Mouse (Mus musculus): ENCODE results near the gene Pkp4. TPM values are rescaled to one million over a fixed set of nuclear protein-coding genes. Genes with fewer than 3 reads are reported as not detected.
A peak's percentile ranks its signal among the peaks of the same experiment; 100 is the strongest.

Gene Pkp4
- total RNA-seq, 2 experiments from 2014 or later = 24.9 to 34.0 TPM

DNA sequence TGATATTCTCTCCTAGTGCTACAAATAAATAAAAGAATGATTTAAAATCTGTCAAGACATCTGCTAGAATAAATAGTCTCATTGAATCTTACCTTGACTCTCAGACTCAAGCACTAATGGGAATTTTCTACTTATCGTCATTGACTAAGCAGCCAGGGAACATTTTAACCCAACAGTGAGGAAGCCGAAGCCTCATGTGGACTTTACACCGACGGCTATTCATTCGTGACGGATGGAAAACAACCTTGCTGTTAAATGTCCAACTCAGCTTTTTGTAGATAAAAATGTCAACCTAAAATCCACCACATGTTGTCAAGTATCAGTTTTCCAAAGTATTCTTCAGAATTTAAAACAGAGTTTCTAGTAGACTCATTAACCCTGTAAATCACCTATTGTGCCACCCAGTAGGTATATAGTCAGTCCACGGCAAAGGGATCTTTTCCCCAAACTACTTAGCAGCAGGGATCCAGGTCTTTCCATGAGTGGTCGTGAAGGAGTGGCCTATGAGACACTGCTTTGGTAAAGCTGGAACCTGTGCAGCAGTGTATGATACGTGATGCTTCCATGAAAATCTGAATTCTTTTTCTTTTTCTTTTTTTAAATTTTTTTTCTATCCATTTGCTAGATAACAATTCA lies 9.0 kb downstream of the Pkp4 start:
- intact Hi-C loops (cut with DNase I) = no loop called here
- Histone ChIP-seq H3K27ac (no peak overlapping the region), H3K4me3 (no peak overlapping the region)
- DNase-seq = no peak
- TF ChIP-seq CTCF (IDR thresholded peaks at IDR 0.05) = no peak

- no peak for TF ChIP-seq CTCF (IDR thresholded peaks at IDR 0.05)
- Histone ChIP-seq H3K27ac (no peak overlapping the region), H3K4me3 (no peak overlapping the region)
- no peak for DNase-seq
- intact Hi-C loops (cut with DNase I) = no loop called here
These were observed 9.5 kb downstream of the Pkp4 start for GRCm38 (mm10) chr2:59170208-59170589.

DNA sequence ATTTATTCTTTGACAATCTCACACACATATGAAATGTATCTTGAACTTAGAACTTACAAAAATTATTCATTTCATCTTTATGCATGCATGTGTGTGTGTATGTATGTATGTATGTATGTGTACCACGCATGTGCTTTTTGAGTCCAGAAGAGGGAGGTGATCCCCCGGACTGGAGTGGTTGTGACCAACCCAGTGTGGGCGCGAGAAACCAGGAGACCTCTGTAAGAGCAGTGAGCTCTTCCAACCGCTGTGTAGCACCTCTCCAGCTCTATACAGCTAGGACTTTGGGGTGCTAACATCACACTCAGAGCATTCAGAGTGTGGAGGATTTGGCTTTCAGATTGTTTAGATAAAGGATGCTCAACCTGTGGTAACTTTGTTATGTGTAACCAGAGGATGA lies 9.9 kb downstream of the Pkp4 start:
- Histone ChIP-seq H3K4me3 (no peak overlapping the region), H3K27ac (no peak overlapping the region)
- intact Hi-C loops (cut with DNase I) = no loop called here
- DNase-seq = no peak
- TF ChIP-seq CTCF (IDR thresholded peaks at IDR 0.05) = no peak

DNA sequence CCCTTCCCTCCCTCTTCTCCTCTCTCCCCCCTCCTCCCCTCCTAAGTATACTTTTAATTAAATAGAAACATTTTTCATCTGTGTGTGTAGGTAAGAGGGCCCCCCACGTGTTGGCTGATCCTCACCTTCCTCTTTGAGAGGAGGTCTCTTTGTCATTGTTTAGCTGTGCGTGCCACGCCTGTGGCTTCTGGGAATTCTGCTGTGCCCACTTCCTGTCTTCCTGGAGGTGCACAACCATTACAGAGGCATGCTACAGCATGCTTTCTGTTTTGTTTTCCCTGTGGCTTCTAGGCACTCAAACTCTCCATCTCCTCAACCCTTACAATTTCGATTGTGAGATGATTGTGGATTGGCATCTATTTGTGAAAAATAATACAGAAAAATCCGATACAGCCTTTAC lies 10.9 kb downstream of the Pkp4 start:
- no peak for DNase-seq
- Histone ChIP-seq H3K4me3 (peak overlapping the region; percentile 3; the same call in 1 of the 2 replicates), H3K27ac (no peak overlapping the region)
- intact Hi-C loops (cut with DNase I) = no loop called here
- TF ChIP-seq CTCF (IDR thresholded peaks at IDR 0.05) = no peak

DNA sequence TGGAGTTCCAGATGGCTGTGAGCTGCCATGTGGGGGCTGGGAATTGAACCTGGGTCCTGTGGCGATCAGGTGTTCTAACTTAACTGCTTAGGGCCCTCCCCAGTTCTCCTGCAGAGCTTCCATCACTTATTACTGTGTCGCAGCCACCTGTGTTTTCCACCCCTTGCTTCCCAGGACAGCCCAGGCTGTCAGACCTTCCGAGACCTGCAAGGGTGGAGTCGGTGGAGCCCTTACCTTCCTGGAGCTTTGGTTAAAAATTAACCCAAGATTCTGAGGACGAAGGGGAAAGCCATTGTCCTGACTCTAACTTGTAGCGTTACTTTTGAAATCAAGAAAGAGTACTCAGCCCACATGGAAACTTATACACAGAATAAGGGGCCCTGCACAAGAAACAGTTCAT lies 15.3 kb downstream of the Pkp4 start:
- no peak for TF ChIP-seq CTCF (IDR thresholded peaks at IDR 0.05)
- DNase-seq = no peak
- Histone ChIP-seq H3K27ac (no peak overlapping the region), H3K4me3 (no peak overlapping the region)
- intact Hi-C loops (cut with DNase I) = no loop called here

DNA sequence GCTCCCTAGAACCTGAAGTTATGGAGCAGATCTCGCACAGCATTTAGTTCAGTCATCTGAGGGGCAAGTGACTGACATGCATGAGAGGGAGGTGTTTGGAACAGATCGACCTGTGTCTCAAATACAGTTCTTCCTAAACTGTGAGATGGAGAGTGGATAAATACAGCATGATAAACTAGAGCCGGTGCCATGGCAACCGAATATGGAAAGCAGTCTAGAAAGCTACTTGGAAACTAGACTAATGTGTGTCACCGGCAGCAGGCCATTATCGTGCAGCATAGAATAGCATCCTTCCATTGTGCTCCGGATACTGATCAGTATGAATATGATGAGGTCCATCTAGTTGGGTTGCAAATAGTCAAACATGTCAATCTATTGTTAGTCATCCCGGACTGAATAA lies 17.5 kb downstream of the Pkp4 start:
- intact Hi-C loops (cut with DNase I) = no loop called here
- no peak overlapping the region for H3K27ac ChIP-seq
- no peak for DNase-seq
- no peak overlapping the region for H3K4me3 ChIP-seq
- TF ChIP-seq CTCF (IDR thresholded peaks at IDR 0.05) = no peak

GRCm38 (mm10) chr2:59178960-59179359 lies 18.3 kb downstream of the Pkp4 start:
- no peak for TF ChIP-seq CTCF (IDR thresholded peaks at IDR 0.05)
- Histone ChIP-seq H3K4me3 (no peak overlapping the region), H3K27ac (no peak overlapping the region)
- no peak for DNase-seq
- intact Hi-C loops (cut with DNase I) = no loop called here

DNA sequence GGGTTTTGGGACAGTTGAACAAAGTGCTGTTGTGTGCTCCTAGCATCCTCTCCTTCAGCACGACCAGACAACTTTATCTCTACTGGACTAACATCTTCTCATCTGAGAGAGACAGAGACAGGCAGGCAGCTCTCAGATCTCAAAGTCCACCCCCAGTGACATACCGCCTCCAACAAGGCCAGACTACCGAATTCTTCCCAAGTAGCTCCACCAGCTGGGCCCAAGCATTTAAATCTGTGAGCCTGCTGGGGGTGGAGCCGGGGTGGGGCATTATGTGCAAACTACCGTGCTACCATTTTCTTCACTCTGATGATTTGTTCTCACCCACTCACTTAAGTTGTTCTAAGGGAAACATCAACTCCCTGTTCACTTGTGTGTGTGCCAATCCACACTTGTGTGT lies 18.8 kb downstream of the Pkp4 start:
- Histone ChIP-seq H3K4me3 (no peak overlapping the region), H3K27ac (no peak overlapping the region)
- DNase-seq = no peak
- intact Hi-C loops (cut with DNase I) = no loop called here
- no peak for TF ChIP-seq CTCF (IDR thresholded peaks at IDR 0.05)

DNA sequence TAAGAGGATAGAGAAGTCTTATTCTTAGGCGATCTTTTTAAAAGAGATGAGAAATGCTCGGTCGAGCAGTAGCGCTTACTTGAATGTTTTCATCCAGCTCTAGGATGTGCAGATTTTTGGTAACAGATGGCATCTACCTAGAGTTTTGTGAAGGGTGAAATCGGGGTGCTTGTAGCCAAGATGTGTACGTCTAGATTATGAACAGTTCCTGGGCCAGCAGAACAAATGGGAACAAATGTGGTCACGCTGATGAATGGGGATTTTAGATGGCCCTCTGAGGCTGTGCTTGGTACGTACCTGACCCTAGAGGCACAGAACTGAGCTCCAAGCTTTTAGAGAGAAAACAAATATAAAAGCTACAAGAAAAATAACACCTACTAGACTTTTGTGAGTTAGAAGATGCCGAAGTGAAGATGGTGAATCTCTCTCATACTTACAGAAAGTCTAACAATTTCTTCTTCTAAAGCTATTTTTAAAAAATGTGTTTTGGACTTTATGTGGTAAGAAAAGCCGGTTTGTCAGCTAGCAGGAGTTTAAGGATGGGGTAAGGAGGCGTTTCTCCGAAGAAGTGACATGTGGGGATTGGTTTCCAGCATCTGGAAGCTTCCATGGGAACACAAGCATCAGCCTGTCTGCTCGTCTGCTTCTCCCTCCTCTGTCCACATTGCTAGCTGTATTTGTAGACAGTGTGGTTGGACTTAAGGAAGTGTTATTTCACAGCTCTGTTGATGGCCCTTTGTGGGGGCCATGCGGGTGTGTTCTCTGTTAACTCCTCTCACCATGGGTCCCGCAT lies 20.9 kb downstream of the Pkp4 start:
- intact Hi-C loops (cut with DNase I) = no loop called here

GRCm38 (mm10) chr2:59183541-59183940 lies 22.9 kb downstream of the Pkp4 start:
- intact Hi-C loops (cut with DNase I) = no loop called here
- Histone ChIP-seq H3K27ac (no peak overlapping the region), H3K4me3 (no peak overlapping the region)
- TF ChIP-seq CTCF (IDR thresholded peaks at IDR 0.05) = no peak
- DNase-seq = no peak

More for the DNA sequence above, 20.9 kb downstream of the Pkp4 start:
- TF ChIP-seq CTCF (IDR thresholded peaks at IDR 0.05) = no peak
- no peak for DNase-seq
- Histone ChIP-seq H3K4me3 (no peak overlapping the region), H3K27ac (no peak overlapping the region)

- intact Hi-C loops (cut with DNase I) = no loop called here
These were observed 23.7 kb downstream of the Pkp4 start for GRCm38 (mm10) chr2:59184107-59185064.

GRCm38 (mm10) chr2:59186122-59186521 lies 25.5 kb downstream of the Pkp4 start:
- intact Hi-C loops (cut with DNase I) = no loop called here
- no peak for DNase-seq
- H3K4me3 ChIP-seq = no peak overlapping the region
- no peak overlapping the region for H3K27ac ChIP-seq
- TF ChIP-seq CTCF (IDR thresholded peaks at IDR 0.05) = no peak

More at GRCm38 (mm10) chr2:59184107-59185064, 23.7 kb downstream of the Pkp4 start:
- DNase-seq = no peak
- H3K27ac ChIP-seq = no peak overlapping the region
- no peak overlapping the region for H3K4me3 ChIP-seq
- no peak for TF ChIP-seq CTCF (IDR thresholded peaks at IDR 0.05)

DNA sequence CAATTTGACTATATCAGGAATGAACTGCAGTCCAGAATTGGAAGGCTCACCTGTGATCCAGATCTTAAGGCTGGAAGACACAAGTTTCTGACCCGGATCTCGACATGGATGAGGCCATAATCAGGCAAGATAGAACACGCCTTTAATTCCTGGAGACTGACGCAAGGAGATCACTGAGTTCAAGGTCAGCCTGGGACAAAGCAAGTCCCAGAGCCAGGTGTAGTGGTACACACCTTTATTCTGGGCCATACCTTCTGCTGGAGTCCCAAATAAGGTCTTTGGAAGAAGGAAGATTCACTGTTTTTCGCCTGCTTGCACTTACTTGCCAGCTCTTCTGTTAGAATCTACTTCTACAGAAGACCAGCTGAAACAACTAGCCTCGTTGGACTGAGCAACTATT lies 26.3 kb downstream of the Pkp4 start:
- H3K27ac ChIP-seq = no peak overlapping the region
- no peak for TF ChIP-seq CTCF (IDR thresholded peaks at IDR 0.05)
- no peak overlapping the region for H3K4me3 ChIP-seq
- intact Hi-C loops (cut with DNase I) = no loop called here
- DNase-seq = no peak
